Mouse (Mus musculus) midbrain, embryonic 13.5 days (tissue): ENCODE data around the gene Ndufb8. TPM values are rescaled to one million over a fixed set of nuclear protein-coding genes. Genes with fewer than 3 reads are reported as not detected.

ENCODE experiments used
- ATAC-seq: fragments of 200-750 bp; cut with Nextera tagmentation; 2 replicates; pipeline ENCODE4 v1.8.0; 2017; ENCODE audit warnings: mild to moderate bottlenecking, moderate TSS enrichment, moderate library complexity
- H3K27ac ChIP-seq: fragments of 300-500 bp; sonication (generic); 2 replicates; pipeline ENCODE4 v1.5.1; 2015; ENCODE audit warnings: inconsistent platforms, mild to moderate bottlenecking, moderate library complexity
- H3K27me3 ChIP-seq: fragments of 300-500 bp; sonication (generic); 2 replicates; pipeline ENCODE4 v1.6.1; 2015; ENCODE audit warnings: mild to moderate bottlenecking, inconsistent platforms
- H3K36me3 ChIP-seq: fragments of 300-500 bp; sonication (generic); 2 replicates; pipeline ENCODE4 v1.6.1; 2015; ENCODE audit warnings: mild to moderate bottlenecking, inconsistent platforms
- H3K4me1 ChIP-seq: fragments of 300-500 bp; sonication (generic); replicated peaks from 2 replicates; pipeline ENCODE4 v1.6.1; 2015; ENCODE audit warnings: inconsistent platforms
- H3K4me2 ChIP-seq: fragments of 300-500 bp; sonication (generic); replicated peaks from 2 replicates; pipeline ENCODE4 v1.6.1; 2015; ENCODE audit warnings: moderate library complexity, mild to moderate bottlenecking, inconsistent platforms
- H3K4me3 ChIP-seq: fragments of 300-500 bp; sonication (generic); replicated peaks from 2 replicates; pipeline ENCODE4 v1.5.1; 2015; ENCODE audit warnings: mild to moderate bottlenecking, inconsistent platforms
- H3K9ac ChIP-seq: fragments of 300-500 bp; sonication (generic); replicated peaks from 2 replicates; pipeline ENCODE4 v1.6.1; 2015; ENCODE audit warnings: mild to moderate bottlenecking, inconsistent platforms
- H3K9me3 ChIP-seq: fragments of 300-500 bp; sonication (generic); 2 replicates; pipeline ENCODE4 v1.6.1; 2016; ENCODE audit warnings: mild to moderate bottlenecking, inconsistent platforms
- WGBS: fragments of 180-500 bp; shearing (Covaris S2); methylation state at CpG from one replicate; pipeline ENCODE4 v1.1.7; 2015; 5-methylcytosine and 5-hydroxymethylcytosine counted together
- polyA plus RNA-seq: library from polyadenylated mRNA; unstranded; fragments of >200 nt; fragmentation: Nextera tagmentation; extraction: Ambion mirVana; gene quantifications from 2 replicates; pipeline ENCODE4 v1.2.1, GENCODE M21; 2015

The Ndufb8 gene
- polyA plus RNA-seq, 1 experiment from 2014 or later: 548 TPM

DNA sequence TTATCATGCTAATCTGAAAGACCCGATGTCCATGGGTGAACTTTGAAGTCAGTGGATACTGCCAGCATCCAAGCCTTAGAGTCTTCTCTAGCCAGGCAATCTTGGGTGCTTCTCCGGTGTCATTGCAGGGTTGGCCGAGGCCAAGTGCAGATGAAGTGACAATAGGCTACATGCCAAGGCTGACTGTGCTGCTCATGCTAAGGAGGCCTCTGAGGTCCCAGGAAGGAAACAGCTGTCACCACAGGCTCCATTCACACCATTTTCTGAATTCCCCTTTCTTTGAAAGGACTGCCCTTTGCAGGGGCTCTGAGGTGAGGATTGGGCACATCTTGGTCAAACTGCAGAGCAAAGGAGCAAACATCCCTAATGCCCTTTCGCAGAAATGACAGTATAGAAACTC lies 52.5 kb downstream of the Ndufb8 start:
- Histone ChIP-seq H3K36me3 (no peaks in the 10 kb centered on the region), H3K9ac (no peak overlapping the region), H3K4me2 (no peak overlapping the region), H3K27ac (no peak overlapping the region), H3K4me3 (no peak overlapping the region), H3K9me3 (no peaks in the 10 kb centered on the region), H3K4me1 (no peaks in the 10 kb centered on the region), H3K27me3 (peaks cover 96% of the 10 kb centered on the region)
- no peak for ATAC-seq
- 83% methylated on average over 4 of the region's 4 CpGs for WGBS

DNA sequence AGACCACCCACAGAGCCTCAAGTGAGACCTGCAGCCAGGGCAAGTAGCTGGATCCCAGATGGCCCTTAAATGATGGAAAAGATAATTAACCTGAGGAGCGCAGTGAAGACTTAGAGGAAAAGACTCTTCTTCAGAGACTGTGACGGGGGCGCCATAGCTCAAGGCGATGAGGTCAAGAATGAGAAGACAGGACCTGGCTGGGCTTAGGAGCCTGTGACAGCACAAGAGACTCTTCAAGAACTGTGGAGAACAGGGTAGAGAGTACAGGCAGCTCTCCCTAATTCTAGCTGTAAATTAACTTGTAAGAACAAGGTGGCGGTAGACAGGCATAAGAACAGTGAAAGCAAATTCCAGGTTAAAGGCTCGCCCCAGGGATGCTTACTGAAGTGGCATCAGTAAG lies 53.3 kb downstream of the Ndufb8 start:
- no peak for ATAC-seq
- WGBS: 82% methylated on average over 6 of the region's 6 CpGs
- H3K4me1 ChIP-seq: no peaks in the 10 kb centered on the region
- H3K4me2 ChIP-seq: no peak overlapping the region
- peaks cover 96% of the 10 kb centered on the region for H3K27me3 ChIP-seq
- H3K36me3 ChIP-seq: no peaks in the 10 kb centered on the region
- H3K27ac ChIP-seq: no peak overlapping the region
- no peaks in the 10 kb centered on the region for H3K9me3 ChIP-seq
- H3K4me3 ChIP-seq: no peak overlapping the region
- H3K9ac ChIP-seq: no peak overlapping the region

GRCm38 (mm10) chr19:44500240-44500639 lies 55.0 kb downstream of the Ndufb8 start:
- H3K4me1 ChIP-seq: peaks cover 4% of the 10 kb centered on the region; the same call in 1 of the 2 replicates
- no peaks in the 10 kb centered on the region for H3K36me3 ChIP-seq
- H3K4me2 ChIP-seq: no peak overlapping the region
- peaks cover 97% of the 10 kb centered on the region for H3K27me3 ChIP-seq
- no peak overlapping the region for H3K9ac ChIP-seq
- 45% methylated on average over 5 of the region's 5 CpGs for WGBS
- no peak overlapping the region for H3K4me3 ChIP-seq
- no peaks in the 10 kb centered on the region for H3K9me3 ChIP-seq
- ATAC-seq: no peak
- H3K27ac ChIP-seq: no peak overlapping the region

- H3K27ac ChIP-seq: no peak overlapping the region
- peaks cover 4% of the 10 kb centered on the region; the same call in 1 of the 2 replicates for H3K4me1 ChIP-seq
- ATAC-seq: no peak
- no peaks in the 10 kb centered on the region for H3K9me3 ChIP-seq
- H3K27me3 ChIP-seq: peaks cover 97% of the 10 kb centered on the region
- no peak overlapping the region for H3K4me2 ChIP-seq
- H3K4me3 ChIP-seq: no peak overlapping the region
- no peaks in the 10 kb centered on the region for H3K36me3 ChIP-seq
- no peak overlapping the region; the same call in 1 of the 2 replicates for H3K9ac ChIP-seq
- 61% methylated on average over 6 of the region's 6 CpGs for WGBS
Observed at GRCm38 (mm10) chr19:44498936-44499335, 56.3 kb downstream of the Ndufb8 start.

Other genes with a start within 250 kb of the Ndufb8 start
- 0.08 TPM in 2 replicates for gene Scd4, start 222.3 kb downstream of the Ndufb8 start, polyA plus RNA-seq
- 3.5 and 5.0 TPM in 2 replicates for gene Scd1, start 147.6 kb downstream of the Ndufb8 start, polyA plus RNA-seq
- gene Wnt8b, start 62.0 kb downstream of the Ndufb8 start, polyA plus RNA-seq: 8.0 and 11.8 TPM in 2 replicates
- gene Sec31b, start 9.6 kb downstream of the Ndufb8 start, polyA plus RNA-seq: 0.17 and 0.41 TPM in 2 replicates
- not detected in 2 replicates for gene Gm20538, start 2.6 kb downstream of the Ndufb8 start, polyA plus RNA-seq
- 32.6 and 33.7 TPM in 2 replicates for gene Hif1an, start 7.4 kb upstream of the Ndufb8 start, polyA plus RNA-seq
- gene Pax2, start 200.6 kb upstream of the Ndufb8 start, polyA plus RNA-seq: 0.63 and 1.0 TPM in 2 replicates